Mouse (Mus musculus): Measurements from ENCODE around the gene C2. TPM values are rescaled to one million over a fixed set of nuclear protein-coding genes. Genes with fewer than 3 reads are reported as not detected.

C2 gene
- polyA plus RNA-seq, 1 experiment from 2014 or later, result 2.4 TPM

DNA sequence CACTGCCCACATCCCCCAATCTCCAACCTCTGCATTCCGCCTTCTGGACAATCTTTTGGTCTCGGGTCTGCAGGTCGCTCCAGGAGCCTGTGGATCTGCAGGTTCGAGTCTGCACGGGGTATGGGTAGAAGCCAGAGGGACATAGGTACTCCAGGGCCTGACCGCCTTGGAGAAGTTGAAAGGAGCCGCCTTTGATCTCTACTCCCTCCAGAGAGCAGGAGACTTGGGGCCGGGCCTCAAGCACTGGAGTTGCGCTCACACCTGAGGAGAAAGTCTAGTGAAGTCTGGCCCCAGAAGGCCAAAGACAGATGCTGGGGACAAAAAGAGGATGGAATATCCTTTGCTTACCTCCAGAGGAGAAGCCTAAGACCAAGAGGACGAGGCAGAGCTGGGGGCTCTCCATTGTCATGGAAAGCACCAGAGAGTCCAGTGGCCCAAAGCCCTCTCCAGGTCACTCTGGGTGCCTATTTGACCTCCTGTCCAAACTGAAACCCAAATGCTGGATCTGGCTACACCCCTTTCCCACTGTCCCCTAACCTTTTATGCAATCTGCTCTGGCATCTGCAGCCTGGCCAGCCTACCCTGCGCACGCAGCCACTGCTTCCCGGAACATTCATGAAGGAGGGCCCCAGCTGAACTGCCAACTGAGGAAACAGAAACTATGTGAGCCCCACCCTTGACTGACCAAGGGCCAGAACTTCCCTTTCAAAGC is 36.2 kb downstream of the C2 start:
- H3K4me2 ChIP-seq, result no peak overlapping the region
- H3K27me3 ChIP-seq, result no peaks in the 10 kb centered on the region
- ATAC-seq (ENCODE audit: low FRiP score, low read depth), result no peak
- H3K36me3 ChIP-seq, result no peaks in the 10 kb centered on the region
- H3K4me1 ChIP-seq (replicated peaks), result no peaks in the 10 kb centered on the region
- no peaks in the 10 kb centered on the region for H3K9me3 ChIP-seq
- no peak overlapping the region for H3K27ac ChIP-seq (replicated peaks)
- no peak overlapping the region for H3K9ac ChIP-seq
- no peak overlapping the region for H3K4me3 ChIP-seq
- WGBS, result 71% methylated on average over 13 of the region's 13 CpGs

DNA sequence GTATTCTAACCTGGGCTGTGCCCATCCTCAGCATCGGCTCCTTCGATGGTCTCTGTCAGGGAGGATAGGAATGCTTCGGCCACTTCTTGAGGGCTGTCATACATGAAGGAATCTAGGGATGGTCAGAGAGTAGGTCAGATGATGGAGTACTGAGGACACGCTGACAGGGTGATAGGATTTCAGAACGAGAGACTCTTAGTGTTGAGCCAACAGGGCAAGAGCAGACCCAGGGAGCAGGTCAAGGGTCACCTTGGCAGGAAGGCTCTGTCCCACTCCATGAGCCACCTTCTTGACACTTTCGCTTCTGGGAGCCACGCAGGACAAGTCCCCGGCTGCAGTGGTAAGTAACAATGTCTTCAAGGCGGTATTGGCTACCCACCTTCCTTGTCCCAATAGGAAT is 37.6 kb downstream of the C2 start:
- ATAC-seq (ENCODE audit: low FRiP score, low read depth), result no peak
- H3K27ac ChIP-seq (replicated peaks), result no peak overlapping the region
- no peaks in the 10 kb centered on the region for H3K27me3 ChIP-seq
- H3K4me3 ChIP-seq, result no peak overlapping the region
- 89% methylated on average over 9 of the region's 9 CpGs for WGBS
- no peak overlapping the region for H3K9ac ChIP-seq
- H3K4me2 ChIP-seq, result no peak overlapping the region
- no peaks in the 10 kb centered on the region for H3K4me1 ChIP-seq (replicated peaks)
- no peaks in the 10 kb centered on the region for H3K9me3 ChIP-seq
- H3K36me3 ChIP-seq, result peaks cover 10% of the 10 kb centered on the region

DNA sequence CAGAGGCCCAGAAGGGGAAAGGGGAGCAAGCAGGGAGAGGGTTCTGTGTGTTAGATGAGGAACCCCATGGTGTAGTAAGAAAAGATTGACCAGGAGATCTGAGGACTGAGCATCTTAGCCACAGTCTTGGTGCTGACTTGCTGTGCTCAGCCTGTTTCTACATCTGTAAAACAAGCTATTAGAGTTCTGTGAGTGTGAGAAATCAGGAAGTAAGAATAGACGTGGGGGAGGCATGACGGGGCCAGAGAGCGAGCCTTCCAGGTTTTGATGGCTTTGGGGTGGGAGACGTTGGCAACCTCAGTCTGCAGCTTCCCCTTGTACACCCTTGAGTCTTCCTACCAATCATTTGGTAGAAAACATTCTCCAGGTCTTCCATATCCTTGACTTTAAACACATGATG is 39.4 kb downstream of the C2 start:
- 87% methylated on average over 4 of the region's 4 CpGs for whole genome bisulfite sequencing
- peaks cover 27% of the 10 kb centered on the region for H3K36me3 ChIP-seq
- no peak overlapping the region for H3K9ac ChIP-seq
- no peaks in the 10 kb centered on the region for H3K27me3 ChIP-seq
- no peak for ATAC-seq (ENCODE audit: low FRiP score, low read depth)
- H3K4me3 ChIP-seq, result no peak overlapping the region
- H3K4me1 ChIP-seq (replicated peaks), result no peaks in the 10 kb centered on the region
- H3K4me2 ChIP-seq, result no peak overlapping the region
- no peak overlapping the region for H3K27ac ChIP-seq (replicated peaks)
- H3K9me3 ChIP-seq, result no peaks in the 10 kb centered on the region

DNA sequence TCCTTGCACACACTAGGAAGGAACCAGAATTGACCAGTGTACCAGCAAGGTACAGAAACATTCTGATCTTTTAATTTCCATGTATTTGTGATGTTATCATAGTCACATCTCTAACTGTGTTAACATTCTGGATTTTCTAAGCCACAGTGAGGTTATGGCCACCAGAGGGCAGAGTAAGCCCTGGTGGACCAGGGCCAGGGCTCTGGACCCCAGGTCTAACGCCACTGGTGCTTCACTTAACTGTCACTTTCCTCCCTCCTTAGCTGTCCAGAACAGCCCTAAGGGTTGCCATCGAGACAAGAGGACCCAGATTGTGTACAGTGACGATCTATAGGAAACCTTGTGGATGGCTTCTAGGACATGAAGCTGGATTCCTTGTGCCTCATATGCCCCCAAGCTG is 42.2 kb downstream of the C2 start:
- peaks cover 39% of the 10 kb centered on the region for H3K36me3 ChIP-seq
- H3K9me3 ChIP-seq, result no peaks in the 10 kb centered on the region
- WGBS, result 44% methylated on average over 3 of the region's 3 CpGs
- ATAC-seq (ENCODE audit: low FRiP score, low read depth), result no peak
- no peak overlapping the region for H3K4me3 ChIP-seq
- H3K27me3 ChIP-seq, result no peaks in the 10 kb centered on the region
- H3K9ac ChIP-seq, result no peak overlapping the region
- H3K4me2 ChIP-seq, result no peak overlapping the region
- no peak overlapping the region for H3K27ac ChIP-seq (replicated peaks)
- peaks cover 14% of the 10 kb centered on the region for H3K4me1 ChIP-seq (replicated peaks)

DNA sequence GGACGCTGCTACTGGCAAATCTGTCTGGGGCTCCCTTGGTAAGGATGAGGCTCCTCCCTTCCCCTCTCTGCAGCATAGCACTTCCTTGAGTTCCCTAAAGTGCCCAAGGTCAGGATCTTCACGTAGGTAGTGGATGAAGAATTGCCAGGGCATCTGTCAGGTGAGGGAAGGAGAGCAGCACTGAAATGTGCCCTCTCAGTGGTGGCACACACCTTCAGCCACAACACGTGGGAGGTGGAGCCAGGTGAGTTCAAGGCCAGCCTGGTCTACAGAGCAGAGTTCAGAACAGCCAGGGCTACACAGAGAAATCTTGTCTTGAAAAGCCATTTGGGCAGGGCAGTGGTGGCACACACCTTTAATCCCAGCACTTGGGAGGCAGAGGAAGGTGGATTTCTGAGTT is 43.3 kb downstream of the C2 start:
- no peak for ATAC-seq (ENCODE audit: low FRiP score, low read depth)
- no peak overlapping the region for H3K4me3 ChIP-seq
- H3K27ac ChIP-seq (replicated peaks), result no peak overlapping the region
- H3K9ac ChIP-seq, result no peak overlapping the region
- peaks cover 17% of the 10 kb centered on the region for H3K4me1 ChIP-seq (replicated peaks)
- no peaks in the 10 kb centered on the region for H3K27me3 ChIP-seq
- H3K9me3 ChIP-seq, result no peaks in the 10 kb centered on the region
- 88% methylated on average over 3 of the region's 3 CpGs for WGBS
- H3K36me3 ChIP-seq, result peaks cover 39% of the 10 kb centered on the region
- H3K4me2 ChIP-seq, result no peak overlapping the region

DNA sequence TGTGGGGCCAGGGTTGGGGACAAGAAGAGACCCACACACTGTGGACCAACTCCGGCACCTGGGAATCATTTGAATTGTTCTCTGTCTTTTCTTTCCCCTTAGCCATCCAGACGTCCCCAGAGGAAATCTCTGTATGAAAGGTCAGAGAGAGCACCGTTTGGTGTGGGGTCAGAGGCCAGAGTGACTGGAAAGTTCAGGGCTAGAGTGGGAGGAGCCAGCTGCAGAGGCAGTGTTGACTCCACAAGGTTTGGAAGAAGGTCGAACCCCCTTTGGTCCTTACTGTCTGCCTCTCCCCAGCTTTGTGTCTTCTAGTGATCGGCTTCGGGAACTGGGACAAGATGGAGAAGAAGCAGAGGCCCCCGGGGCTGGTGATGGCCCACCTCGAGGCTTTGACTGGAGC is 44.6 kb downstream of the C2 start:
- no peaks in the 10 kb centered on the region for H3K27me3 ChIP-seq
- ATAC-seq (ENCODE audit: low FRiP score, low read depth), result no peak
- peaks cover 25% of the 10 kb centered on the region for H3K4me1 ChIP-seq (replicated peaks)
- no peak overlapping the region for H3K27ac ChIP-seq (replicated peaks)
- H3K9ac ChIP-seq, result no peak overlapping the region
- no peak overlapping the region for H3K4me2 ChIP-seq
- H3K4me3 ChIP-seq, result no peak overlapping the region
- peaks cover 39% of the 10 kb centered on the region for H3K36me3 ChIP-seq
- WGBS, result 80% methylated on average over 8 of the region's 8 CpGs
- H3K9me3 ChIP-seq, result no peaks in the 10 kb centered on the region

DNA sequence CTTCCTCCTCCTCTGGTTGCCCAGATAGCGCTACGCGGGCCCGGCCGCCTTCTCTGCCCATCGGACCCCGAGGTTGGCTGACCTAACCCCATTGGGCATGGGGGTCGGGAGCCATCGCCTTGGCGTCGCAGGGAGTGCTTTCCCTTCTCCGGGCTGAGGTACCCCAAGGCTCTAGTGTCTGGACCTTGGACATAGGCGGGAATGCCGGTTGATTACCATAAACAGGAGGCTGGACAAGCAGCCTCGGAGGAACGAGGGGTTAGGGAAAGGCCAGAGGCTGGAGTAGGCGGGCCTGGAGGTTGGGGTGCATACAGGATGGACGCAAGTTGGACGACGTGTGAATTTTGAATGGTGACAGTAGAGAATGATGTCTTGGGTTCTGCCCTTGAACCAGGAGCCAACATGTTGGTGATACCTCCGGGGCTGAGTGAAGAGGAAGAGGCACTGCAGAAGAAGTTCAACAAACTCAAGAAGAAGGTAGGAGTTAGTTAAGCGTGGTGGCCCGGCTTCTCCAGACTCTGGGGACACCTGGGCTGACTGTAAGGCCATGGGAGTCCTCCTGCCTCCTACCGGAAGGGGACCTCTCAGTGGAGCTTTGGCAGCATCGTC is 47.4 kb downstream of the C2 start:
- Histone ChIP-seq H3K4me1 (replicated peaks) (peaks cover 25% of the 10 kb centered on the region), H3K4me2 (peak overlapping the region; percentile 80), H3K27me3 (no peaks in the 10 kb centered on the region), H3K9me3 (no peaks in the 10 kb centered on the region), H3K27ac (replicated peaks) (peak overlapping the region; percentile 73), H3K4me3 (peak overlapping the region; percentile 74), H3K9ac (peak overlapping the region; percentile 90), H3K36me3 (peaks cover 57% of the 10 kb centered on the region)
- 2% methylated on average over 25 of the region's 25 CpGs for WGBS
- ATAC-seq (ENCODE audit: low FRiP score, low read depth), result peak; percentile 2; the same call in 1 of the 2 replicates

GRCm38 (mm10) chr17:34849722-34850516 is 48.1 kb downstream of the C2 start, which contains the start of the genes Skiv2l and Nelfe:
Gene Skiv2l (minus strand): TSS chr17:34850210.
Gene Nelfe (plus strand): TSS chr17:34850391.
- peak; percentile 97 for ATAC-seq (ENCODE audit: low FRiP score, low read depth)
- Histone ChIP-seq H3K9ac (peak within 1 kb of the TSS; percentile 90), H3K4me3 (peak within 1 kb of the TSS; percentile 74), H3K27ac (replicated peaks) (peak within 1 kb of the TSS; percentile 73), H3K27me3 (no peaks in the 10 kb centered on the region), H3K36me3 (peaks cover 57% of the 10 kb centered on the region), H3K4me1 (replicated peaks) (peaks cover 25% of the 10 kb centered on the region), H3K4me2 (peak within 1 kb of the TSS; percentile 90), H3K9me3 (no peaks in the 10 kb centered on the region)
- WGBS, result under 1% methylated on average over 65 of the region's 65 CpGs

GRCm38 (mm10) chr17:34847615-34848014 is 50.5 kb downstream of the C2 start:
- 96% methylated on average over 7 of the region's 7 CpGs for WGBS
- no peak for ATAC-seq (ENCODE audit: low FRiP score, low read depth)
- no peak overlapping the region for H3K9ac ChIP-seq
- no peak overlapping the region for H3K27ac ChIP-seq (replicated peaks)
- peaks cover 54% of the 10 kb centered on the region for H3K36me3 ChIP-seq
- H3K4me2 ChIP-seq, result no peak overlapping the region
- no peak overlapping the region for H3K4me3 ChIP-seq
- H3K9me3 ChIP-seq, result no peaks in the 10 kb centered on the region
- peaks cover 25% of the 10 kb centered on the region for H3K4me1 ChIP-seq (replicated peaks)
- no peaks in the 10 kb centered on the region for H3K27me3 ChIP-seq

DNA sequence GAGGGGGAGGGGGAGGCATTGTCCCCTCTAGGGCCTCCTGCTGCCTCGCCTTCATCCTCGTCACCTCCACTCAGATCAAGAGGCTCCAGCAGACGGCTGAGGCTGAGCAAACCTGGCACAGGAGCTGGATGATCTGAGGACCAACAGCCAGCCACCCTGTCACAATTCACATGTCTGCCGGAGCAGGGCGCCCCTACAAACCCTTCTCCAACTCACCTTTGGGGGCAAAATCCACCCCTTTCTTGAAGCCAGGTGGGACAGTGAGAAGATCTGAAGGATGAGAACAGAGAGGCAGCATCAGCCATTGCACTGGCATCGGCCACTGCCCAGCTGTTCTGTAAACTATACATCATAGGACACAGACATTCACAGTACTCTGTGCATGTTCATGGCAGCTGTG is 50.9 kb downstream of the C2 start:
- WGBS, result 91% methylated on average over 6 of the region's 6 CpGs

DNA sequence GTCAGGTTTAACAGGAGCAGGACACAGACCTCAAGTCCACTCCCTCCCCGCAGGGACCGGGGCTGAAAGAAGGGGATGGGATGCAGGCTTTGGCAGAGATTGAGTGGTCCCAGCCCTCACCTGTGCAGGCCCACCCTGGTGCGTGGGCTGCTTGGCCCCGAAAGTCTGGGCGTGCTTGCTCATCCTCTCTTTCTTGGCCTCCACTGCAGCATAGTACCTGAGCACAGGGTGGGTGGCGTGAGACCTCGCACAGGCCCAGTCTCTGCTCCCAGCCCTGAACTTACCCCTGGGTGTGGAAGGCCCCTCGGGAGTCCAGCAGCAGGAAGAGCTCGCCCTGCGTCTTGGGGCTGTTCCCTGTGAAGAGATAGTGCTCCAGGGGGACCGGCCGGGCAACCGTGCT is 53.2 kb downstream of the C2 start:
- WGBS, result 94% methylated on average over 13 of the region's 13 CpGs

More for the DNA sequence above, 50.9 kb downstream of the C2 start:
- Histone ChIP-seq H3K9me3 (no peaks in the 10 kb centered on the region), H3K36me3 (peaks cover 53% of the 10 kb centered on the region), H3K4me3 (no peak overlapping the region), H3K4me2 (no peak overlapping the region), H3K4me1 (replicated peaks) (peaks cover 24% of the 10 kb centered on the region), H3K9ac (no peak overlapping the region), H3K27me3 (no peaks in the 10 kb centered on the region), H3K27ac (replicated peaks) (no peak overlapping the region)
- ATAC-seq (ENCODE audit: low FRiP score, low read depth), result no peak

GRCm38 (mm10) chr17:34840736-34841307 is 57.2 kb downstream of the C2 start:
- Histone ChIP-seq H3K9me3 (no peaks in the 10 kb centered on the region), H3K4me1 (replicated peaks) (peaks cover 21% of the 10 kb centered on the region), H3K4me3 (no peak overlapping the region), H3K36me3 (peaks cover 63% of the 10 kb centered on the region), H3K27me3 (no peaks in the 10 kb centered on the region), H3K4me2 (no peak overlapping the region), H3K27ac (replicated peaks) (no peak overlapping the region), H3K9ac (no peak overlapping the region)
- 87% methylated on average over 6 of the region's 6 CpGs for WGBS
- ATAC-seq (ENCODE audit: low FRiP score, low read depth), result no peak

More for the DNA sequence above, 53.2 kb downstream of the C2 start:
- Histone ChIP-seq H3K4me1 (replicated peaks) (peaks cover 8% of the 10 kb centered on the region), H3K27ac (replicated peaks) (no peak overlapping the region), H3K27me3 (no peaks in the 10 kb centered on the region), H3K9ac (no peak overlapping the region), H3K9me3 (no peaks in the 10 kb centered on the region), H3K4me3 (no peak overlapping the region), H3K36me3 (peaks cover 73% of the 10 kb centered on the region), H3K4me2 (no peak overlapping the region)
- ATAC-seq (ENCODE audit: low FRiP score, low read depth), result no peak
